Mouse (Mus musculus): ENCODE measurements around the gene Ift172.

- TF ChIP-seq POLR2A (IDR thresholded peaks at IDR 0.05; ENCODE audit: insufficient read depth, low read depth, low read length) (no peak), CTCF (IDR thresholded peaks at IDR 0.05) (no peak)
These were observed 64.3 kb downstream of the Ift172 start for GRCm38 (mm10) chr5:31226641-31227040.
